Mouse (Mus musculus) kidney, embryonic 14.5 days (tissue): ENCODE data around the gene Acbd4. TPM values are rescaled to one million over a fixed set of nuclear protein-coding genes. Genes with fewer than 3 reads are reported as not detected.

Experiments used
- ATAC-seq: fragments of 200-750 bp; cut with Nextera tagmentation; 2 replicates; pipeline ENCODE4 v1.8.0; 2017; ENCODE audit warnings: moderate number of reproducible peaks, mild to moderate bottlenecking, moderate TSS enrichment, moderate library complexity; ENCODE audit not compliant: low FRiP score, low TSS enrichment
- H3K27ac ChIP-seq: fragments of 300-500 bp; sonication (generic); 2 replicates; pipeline ENCODE4 v1.5.1; 2014; ENCODE audit warnings: low read depth, mild to moderate bottlenecking, low read length, moderate library complexity, mixed read lengths
- H3K27me3 ChIP-seq: fragments of 300-500 bp; sonication (generic); 2 replicates; pipeline ENCODE4 v1.6.1; 2014; ENCODE audit warnings: mild to moderate bottlenecking, low read length; ENCODE audit not compliant: control insufficient read depth, insufficient read depth
- H3K36me3 ChIP-seq: fragments of 300-500 bp; sonication (generic); 2 replicates; pipeline ENCODE4 v1.6.1; 2014; ENCODE audit warnings: low read length, mixed read lengths; ENCODE audit not compliant: control insufficient read depth, insufficient read depth
- H3K4me1 ChIP-seq: fragments of 300-500 bp; sonication (generic); 2 replicates; pipeline ENCODE4 v1.6.1; 2014; ENCODE audit warnings: low read length, mixed read lengths; ENCODE audit not compliant: control insufficient read depth, insufficient read depth
- H3K4me2 ChIP-seq: fragments of 300-500 bp; sonication (generic); replicated peaks from 2 replicates; pipeline ENCODE4 v1.6.1; 2014; ENCODE audit warnings: low read depth, mild to moderate bottlenecking, low read length
- H3K4me3 ChIP-seq: fragments of 300-500 bp; sonication (generic); 2 replicates; pipeline ENCODE4 v1.5.1; 2014; ENCODE audit warnings: mild to moderate bottlenecking, low read length
- H3K9ac ChIP-seq: fragments of 300-500 bp; sonication (generic); 2 replicates; pipeline ENCODE4 v1.6.1; 2014; ENCODE audit warnings: low read depth, mild to moderate bottlenecking, low read length, moderate library complexity
- H3K9me3 ChIP-seq: fragments of 300-500 bp; sonication (generic); 2 replicates; pipeline ENCODE4 v1.6.1; 2016; ENCODE audit warnings: low read length; ENCODE audit not compliant: control insufficient read depth
- WGBS: fragments of 180-500 bp; shearing (Covaris S2); extraction: QIAGEN DNeasy Blood & Tissue Kit; methylation state at CpG from one replicate; pipeline ENCODE4 v1.1.7; 2014; 5-methylcytosine and 5-hydroxymethylcytosine counted together
- polyA plus RNA-seq: library from polyadenylated mRNA; unstranded; fragments of >200 nt; fragmentation: Nextera tagmentation; extraction: Ambion mirVana; gene quantifications from 2 replicates; pipeline ENCODE4 v1.2.1, GENCODE M21; 2014

Gene Acbd4
- polyA plus RNA-seq, 1 experiment from 2014 or later = 15.8 TPM

GRCm38 (mm10) chr11:103105180-103105725 lies 3.8 kb downstream of the Acbd4 start:
- no peak overlapping the region for H3K27ac ChIP-seq
- H3K4me3 ChIP-seq = no peak overlapping the region
- H3K9me3 ChIP-seq = no peaks in the 10 kb centered on the region
- no peak overlapping the region for H3K4me2 ChIP-seq
- no peaks in the 10 kb centered on the region for H3K36me3 ChIP-seq
- peaks cover 21% of the 10 kb centered on the region for H3K4me1 ChIP-seq
- H3K9ac ChIP-seq = 0 out of 2 replicates have a peak overlapping the region, but pooled peaks have one; percentile 29
- ATAC-seq = no peak
- H3K27me3 ChIP-seq = no peaks in the 10 kb centered on the region; the same call in 1 of the 2 replicates
- 46% methylated on average over 14 of the region's 14 CpGs for WGBS

GRCm38 (mm10) chr11:103105810-103106209 lies 4.3 kb downstream of the Acbd4 start:
- H3K27me3 ChIP-seq = no peaks in the 10 kb centered on the region; the same call in 1 of the 2 replicates
- peaks cover 17% of the 10 kb centered on the region; the same call in 1 of the 2 replicates for H3K4me1 ChIP-seq
- no peaks in the 10 kb centered on the region for H3K9me3 ChIP-seq
- H3K36me3 ChIP-seq = no peaks in the 10 kb centered on the region
- no peak overlapping the region for H3K9ac ChIP-seq
- no peak for ATAC-seq
- H3K4me2 ChIP-seq = no peak overlapping the region
- no peak overlapping the region for H3K27ac ChIP-seq
- H3K4me3 ChIP-seq = no peak overlapping the region
- 85% methylated on average over 6 of the region's 6 CpGs for WGBS

GRCm38 (mm10) chr11:103106386-103106785 lies 4.9 kb downstream of the Acbd4 start:
- Histone ChIP-seq H3K4me3 (no peak overlapping the region), H3K4me2 (no peak overlapping the region), H3K4me1 (peaks cover 15% of the 10 kb centered on the region; the same call in 1 of the 2 replicates), H3K9me3 (no peaks in the 10 kb centered on the region), H3K36me3 (no peaks in the 10 kb centered on the region), H3K27me3 (no peaks in the 10 kb centered on the region), H3K9ac (no peak overlapping the region), H3K27ac (no peak overlapping the region)
- ATAC-seq = no peak
- WGBS = 75% methylated on average over 4 of the region's 4 CpGs

- peak overlapping the region; percentile 56 for H3K9ac ChIP-seq
- H3K27me3 ChIP-seq = no peaks in the 10 kb centered on the region
- H3K9me3 ChIP-seq = no peaks in the 10 kb centered on the region
- ATAC-seq = no peak
- H3K36me3 ChIP-seq = no peaks in the 10 kb centered on the region
- H3K4me1 ChIP-seq = peaks cover 16% of the 10 kb centered on the region
- peak overlapping the region; percentile 68 for H3K4me2 ChIP-seq
- no peak overlapping the region for H3K27ac ChIP-seq
- H3K4me3 ChIP-seq = peak overlapping the region; percentile 38
- 16% methylated on average over 10 of the region's 10 CpGs for WGBS
These were observed 9.8 kb downstream of the Acbd4 start for GRCm38 (mm10) chr11:103111301-103111700.

GRCm38 (mm10) chr11:103111881-103112551 lies 10.5 kb downstream of the Acbd4 start:
- Histone ChIP-seq H3K4me1 (peaks cover 16% of the 10 kb centered on the region), H3K9ac (peak overlapping the region; percentile 56), H3K4me3 (peak overlapping the region; percentile 38), H3K27ac (0 out of 2 replicates have a peak overlapping the region, but pooled peaks have one; percentile 18), H3K27me3 (no peaks in the 10 kb centered on the region), H3K4me2 (peak overlapping the region; percentile 68), H3K36me3 (no peaks in the 10 kb centered on the region), H3K9me3 (no peaks in the 10 kb centered on the region)
- 0 out of 2 replicates have a peak, but pooled peaks have one; percentile 18 for ATAC-seq
- 1% methylated on average over 28 of the region's 28 CpGs for WGBS

GRCm38 (mm10) chr11:103112552-103112912 lies 11.1 kb downstream of the Acbd4 start:
- H3K27me3 ChIP-seq = no peaks in the 10 kb centered on the region
- peak overlapping the region; percentile 38; the same call in 1 of the 2 replicates for H3K4me3 ChIP-seq
- peaks cover 16% of the 10 kb centered on the region for H3K4me1 ChIP-seq
- 0 out of 2 replicates have a peak overlapping the region, but pooled peaks have one; percentile 18 for H3K27ac ChIP-seq
- 24% methylated on average over 9 of the region's 9 CpGs for WGBS
- peak overlapping the region; percentile 68 for H3K4me2 ChIP-seq
- no peak for ATAC-seq
- H3K9ac ChIP-seq = peak overlapping the region; percentile 56; the same call in 1 of the 2 replicates
- H3K36me3 ChIP-seq = no peaks in the 10 kb centered on the region
- no peaks in the 10 kb centered on the region for H3K9me3 ChIP-seq

GRCm38 (mm10) chr11:103113005-103113404 lies 11.5 kb downstream of the Acbd4 start:
- Histone ChIP-seq H3K4me3 (no peak overlapping the region), H3K9ac (no peak overlapping the region), H3K9me3 (no peaks in the 10 kb centered on the region), H3K36me3 (no peaks in the 10 kb centered on the region), H3K4me1 (peaks cover 16% of the 10 kb centered on the region), H3K4me2 (no peak overlapping the region), H3K27ac (no peak overlapping the region), H3K27me3 (no peaks in the 10 kb centered on the region)
- ATAC-seq = no peak
- 41% methylated on average over 12 of the region's 12 CpGs for WGBS

- WGBS = 77% methylated on average over 4 of the region's 4 CpGs
- H3K4me1 ChIP-seq = peaks cover 18% of the 10 kb centered on the region
- no peaks in the 10 kb centered on the region for H3K36me3 ChIP-seq
These were observed 12.3 kb downstream of the Acbd4 start for GRCm38 (mm10) chr11:103113771-103114170.

GRCm38 (mm10) chr11:103114270-103114943 lies 12.9 kb downstream of the Acbd4 start:
- Histone ChIP-seq H3K4me3 (peak overlapping the region; percentile 70), H3K27ac (peak overlapping the region; percentile 86), H3K4me2 (peak overlapping the region; percentile 61), H3K9ac (peak overlapping the region; percentile 85), H3K36me3 (no peaks in the 10 kb centered on the region), H3K27me3 (no peaks in the 10 kb centered on the region), H3K9me3 (no peaks in the 10 kb centered on the region), H3K4me1 (peaks cover 21% of the 10 kb centered on the region)
- ATAC-seq = no peak
- 88% methylated on average over 11 of the region's 11 CpGs for WGBS

More at GRCm38 (mm10) chr11:103113771-103114170, 12.3 kb downstream of the Acbd4 start:
- no peaks in the 10 kb centered on the region for H3K27me3 ChIP-seq
- H3K27ac ChIP-seq = no peak overlapping the region
- H3K9me3 ChIP-seq = no peaks in the 10 kb centered on the region
- no peak for ATAC-seq
- no peak overlapping the region for H3K4me3 ChIP-seq
- H3K9ac ChIP-seq = no peak overlapping the region
- H3K4me2 ChIP-seq = no peak overlapping the region
